Comparison of ENCODE assay signal across 1 mouse cellular context in the genomic region with DNA sequence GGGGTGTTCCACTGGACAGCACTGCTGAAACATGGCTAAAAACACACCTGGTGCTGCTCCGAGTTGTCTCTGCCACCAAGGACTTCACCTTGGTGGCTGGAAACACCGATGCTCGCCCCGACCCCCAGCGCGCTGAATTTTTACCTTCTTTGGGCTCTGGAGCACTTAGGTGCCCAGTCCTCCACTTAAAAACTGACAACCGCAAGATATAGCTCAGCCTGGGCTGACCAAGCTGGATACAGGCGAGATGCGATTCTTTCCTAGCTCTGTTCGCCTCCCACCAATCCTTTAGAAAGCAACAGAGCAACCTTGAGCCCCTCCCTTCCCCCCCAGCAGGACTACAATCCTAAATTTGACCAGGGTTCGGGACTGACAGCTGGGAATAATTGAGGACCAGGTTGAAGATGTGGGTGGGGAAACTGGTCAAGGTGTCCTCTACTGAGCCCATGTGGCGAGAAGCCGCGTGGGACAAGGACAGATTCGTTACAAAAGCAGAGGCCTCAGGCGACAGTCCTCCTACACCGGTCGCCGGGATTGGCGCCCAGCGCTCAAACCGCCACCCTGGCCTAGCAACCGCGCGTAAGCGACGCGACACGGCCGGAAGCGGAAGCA.
TF ChIP-seq lines count a peak whose summit lies in the region.

No protein-coding gene starts in this region.

TF ChIP-seq in CH12.LX, 34 proteins besides CTCF, POLR2A, EP300 and RAD21 (continued from another document):
- TF ChIP-seq MAX (IDR thresholded peaks at IDR 0.05; ENCODE audit: low read length) (peak; percentile 38; the same call in 1 of the 2 replicates), E2F4 (IDR thresholded peaks at IDR 0.05; ENCODE audit: insufficient replicate concordance, low read depth, low read length) (0 out of 2 replicates have a peak, but pooled peaks have one; percentile 33), ELF1 (IDR thresholded peaks at IDR 0.05; ENCODE audit: low read depth, low read length) (peak; percentile 91), SIN3A (IDR thresholded peaks at IDR 0.05; ENCODE audit: low read length) (0 out of 2 replicates have a peak, but pooled peaks have one; percentile 32)
TF ChIP-seq in CH12.LX: peak in this region for 6.
